Mouse (Mus musculus) heart, postnatal 0 days (tissue): Measurements from ENCODE around the gene Plekhm2. TPM values are rescaled to one million over a fixed set of nuclear protein-coding genes. Genes with fewer than 3 reads are reported as not detected.

Experiments
- ATAC-seq: fragments of 200-750 bp; cut with Nextera tagmentation; 2 replicates; pipeline ENCODE4 v1.8.0; 2017; ENCODE audit warnings: low read depth, moderate number of reproducible peaks, moderate library complexity; ENCODE audit not compliant: insufficient read depth
- DNase-seq: peaks from one replicate; pipeline ENCODE4 v3.0.0-alpha.2; 2016; ENCODE audit warnings: low spot score
- H3K27ac ChIP-seq: fragments of 300-500 bp; sonication (generic); 2 replicates; pipeline ENCODE4 v1.5.1; 2014; ENCODE audit warnings: low read depth, mild to moderate bottlenecking
- H3K27me3 ChIP-seq: fragments of 300-500 bp; sonication (generic); 2 replicates; pipeline ENCODE4 v1.6.1; 2014; ENCODE audit warnings: low read length, mixed read lengths; ENCODE audit not compliant: control insufficient read depth, insufficient read depth
- H3K36me3 ChIP-seq: fragments of 300-500 bp; sonication (generic); replicated peaks from 2 replicates; pipeline ENCODE4 v1.6.1; 2014; ENCODE audit warnings: low read length, mixed read lengths; ENCODE audit not compliant: control insufficient read depth, insufficient read depth
- H3K4me1 ChIP-seq: fragments of 300-500 bp; sonication (generic); 2 replicates; pipeline ENCODE4 v1.6.1; 2014; ENCODE audit warnings: antibody characterized with exemption; ENCODE audit not compliant: control insufficient read depth, insufficient read depth
- H3K4me2 ChIP-seq: fragments of 300-500 bp; sonication (generic); 2 replicates; pipeline ENCODE4 v1.6.1; 2014; ENCODE audit warnings: low read depth, mild to moderate bottlenecking, low read length, moderate library complexity
- H3K4me3 ChIP-seq: fragments of 300-500 bp; sonication (generic); 2 replicates; pipeline ENCODE4 v1.5.1; 2014; ENCODE audit warnings: low read depth, low read length
- H3K9ac ChIP-seq: fragments of 300-500 bp; sonication (generic); replicated peaks from 2 replicates; pipeline ENCODE4 v1.6.1; 2014; ENCODE audit warnings: low read depth, low read length, mixed read lengths
- H3K9me3 ChIP-seq: fragments of 300-500 bp; sonication (generic); replicated peaks from 2 replicates; pipeline ENCODE4 v1.6.1; 2016; ENCODE audit warnings: low read length; ENCODE audit not compliant: control insufficient read depth
- CTCF ChIP-seq: IDR thresholded peaks from 2 replicates; pipeline ENCODE4 v1.5.1; 2016; ENCODE audit warnings: antibody characterized with exemption, control low read depth, low read depth
- EP300 ChIP-seq: IDR thresholded peaks from 2 replicates; pipeline ENCODE4 v1.6.1; 2016; ENCODE audit warnings: antibody characterized with exemption, low read depth
- WGBS: fragments of 180-500 bp; shearing (Covaris S2); extraction: QIAGEN DNeasy Blood & Tissue Kit; methylation state at CpG from one replicate; pipeline ENCODE4 v1.1.7; 2014; 5-methylcytosine and 5-hydroxymethylcytosine counted together
- polyA plus RNA-seq: library from polyadenylated mRNA; unstranded; fragments of >200 nt; fragmentation: Nextera tagmentation; extraction: Ambion mirVana; gene quantifications from 2 replicates; pipeline ENCODE4 v1.2.1, GENCODE M21; 2015
- total RNA-seq: library from RNA; depleted of rRNA; stranded (reverse); fragments of >200 nt; gene quantifications from 2 replicates; pipeline ENCODE4 v1.2.3, GENCODE M21; 2014; ENCODE audit warnings: low replicate concordance

Gene Plekhm2
- total and polyA plus RNA-seq, 2 experiments from 2014 or later = 7.0 to 43.3 TPM

DNA sequence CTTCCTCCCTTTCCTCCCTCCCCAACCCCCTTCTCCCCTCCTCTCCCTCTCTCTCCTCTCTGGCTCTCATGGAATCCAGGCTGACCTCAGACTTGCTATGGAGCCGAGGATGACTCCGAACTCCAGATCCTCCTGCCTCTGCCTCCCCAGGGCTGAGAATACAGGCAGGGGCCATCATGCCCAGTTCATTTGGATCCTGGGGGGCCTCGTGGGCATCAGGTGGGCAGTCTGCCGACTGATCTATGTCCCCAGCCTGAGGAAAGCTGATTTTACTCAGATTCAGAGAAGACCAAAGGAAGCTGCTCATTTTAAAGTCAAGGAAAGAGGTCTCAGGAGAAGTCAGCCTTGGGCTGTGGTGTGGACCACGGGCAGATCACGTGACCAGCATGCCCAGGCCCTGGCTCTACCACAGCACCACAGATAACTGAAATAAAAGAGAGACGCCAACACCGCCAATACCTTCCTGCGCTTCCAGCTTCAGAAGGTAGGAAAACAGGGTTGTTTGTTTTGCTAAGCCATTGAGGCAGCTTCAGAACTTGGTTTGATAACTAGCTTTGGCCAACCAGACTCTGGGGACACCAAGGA, 45.3 kb downstream of the Plekhm2 start:
- 77% methylated on average over 9 of the region's 9 CpGs for WGBS
- TF ChIP-seq EP300 (no peak), CTCF (no peak)
- H3K9me3 ChIP-seq = no peaks in the 10 kb centered on the region
- peaks cover 20% of the 10 kb centered on the region for H3K4me1 ChIP-seq
- H3K27ac ChIP-seq = no peak overlapping the region
- no peak overlapping the region for H3K4me2 ChIP-seq
- no peak overlapping the region for H3K9ac ChIP-seq
- H3K4me3 ChIP-seq = no peak overlapping the region
- ATAC-seq (no peak), DNase-seq (no peak)
- H3K36me3 ChIP-seq = no peaks in the 10 kb centered on the region
- H3K27me3 ChIP-seq = no peaks in the 10 kb centered on the region

DNA sequence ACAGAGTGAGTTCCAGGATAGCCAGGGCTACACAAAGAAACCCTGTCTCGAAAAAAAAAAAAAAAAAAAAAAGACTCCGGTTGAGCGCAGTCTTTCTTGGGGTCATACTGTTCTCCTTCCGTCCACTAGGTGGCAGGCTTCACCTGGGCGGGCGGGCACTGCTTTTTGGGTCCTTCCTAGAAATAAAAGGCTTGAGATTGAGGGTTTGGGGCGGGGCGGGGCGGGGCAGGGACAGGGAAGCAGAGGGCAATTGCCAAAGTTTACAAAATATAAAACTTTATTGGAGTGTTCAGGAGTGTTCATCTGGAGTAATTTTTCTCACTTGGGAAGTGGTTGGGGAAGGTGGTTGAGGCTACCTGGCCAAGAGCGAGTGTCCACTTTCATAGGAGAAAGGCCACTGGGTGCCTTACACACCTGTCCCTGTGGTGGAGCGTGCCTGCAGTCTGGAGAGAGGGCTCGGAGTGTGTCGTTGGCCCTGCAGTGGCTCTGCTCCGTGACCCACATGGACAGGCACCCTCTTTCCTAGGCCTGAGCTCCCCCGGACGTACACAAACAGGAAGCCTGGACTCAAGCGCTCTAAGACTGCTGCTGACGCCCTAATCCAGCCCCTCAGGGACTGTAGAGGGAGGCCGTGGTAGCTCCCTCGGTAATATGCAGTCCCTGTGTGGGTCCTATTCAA, 46.0 kb downstream of the Plekhm2 start, which contains the start of gene Tmem82:
Tmem82 (minus strand) TSS at position 69 of the 679 bp plus-strand sequence.
- H3K27ac ChIP-seq = peak within 1 kb of the TSS; percentile 54
- peak within 1 kb of the TSS; percentile 39; the same call in 1 of the 2 replicates for H3K9ac ChIP-seq
- peaks cover 20% of the 10 kb centered on the region for H3K4me1 ChIP-seq
- no peaks in the 10 kb centered on the region for H3K9me3 ChIP-seq
- H3K36me3 ChIP-seq = no peaks in the 10 kb centered on the region
- WGBS = 22% methylated on average over 20 of the region's 20 CpGs
- H3K27me3 ChIP-seq = no peaks in the 10 kb centered on the region
- ATAC-seq (peak; percentile 11), DNase-seq (peak; percentile 54)
- H3K4me2 ChIP-seq = peak within 1 kb of the TSS; percentile 62
- peak within 1 kb of the TSS; percentile 35 for H3K4me3 ChIP-seq
- TF ChIP-seq CTCF (peak; percentile 79), EP300 (no peak)

DNA sequence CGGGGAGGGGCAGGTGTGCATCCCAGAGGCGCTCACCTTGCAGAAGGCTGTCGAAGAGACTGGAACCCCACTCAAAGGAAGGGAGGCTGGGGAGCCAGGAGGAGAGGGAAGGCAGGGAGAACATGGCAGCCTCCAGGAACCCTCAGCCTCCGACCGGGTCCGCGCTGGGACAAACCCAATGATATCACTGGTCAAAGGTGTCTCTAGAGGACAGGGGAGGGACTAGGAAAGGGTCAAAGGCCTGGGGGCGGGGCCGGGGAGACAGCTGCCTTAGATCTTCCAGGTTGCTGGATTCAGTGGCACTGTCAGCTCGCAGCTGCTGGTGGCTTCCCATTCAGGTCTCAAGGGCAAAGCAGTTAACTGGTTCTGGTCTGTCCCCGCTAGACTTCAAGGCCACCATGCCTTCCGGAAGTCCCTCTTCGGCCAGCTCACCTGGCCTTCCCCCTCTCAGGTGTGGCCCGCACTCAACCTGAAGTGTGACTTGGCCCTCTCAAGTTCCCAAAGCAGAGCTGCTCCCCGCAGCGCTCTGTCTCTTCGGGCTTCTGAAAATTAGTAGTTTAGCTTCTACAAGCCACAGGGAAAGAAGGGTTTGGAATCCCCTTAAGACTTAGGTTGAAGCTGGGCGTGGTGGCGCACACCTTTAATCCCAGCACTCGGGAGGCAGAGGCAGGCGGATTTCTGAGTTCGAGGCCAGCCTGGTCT, 46.7 kb downstream of the Plekhm2 start:
- H3K4me1 ChIP-seq = peaks cover 13% of the 10 kb centered on the region
- no peak for TF ChIP-seq CTCF
- TF ChIP-seq EP300 = no peak
- peak; percentile 3; the same call in 1 of the 2 replicates for ATAC-seq
- no peaks in the 10 kb centered on the region for H3K36me3 ChIP-seq
- peak overlapping the region; percentile 26; the same call in 1 of the 2 replicates for H3K27ac ChIP-seq
- no peaks in the 10 kb centered on the region for H3K9me3 ChIP-seq
- H3K4me2 ChIP-seq = peak overlapping the region; percentile 62
- H3K27me3 ChIP-seq = no peaks in the 10 kb centered on the region
- peak overlapping the region; percentile 39; the same call in 1 of the 2 replicates for H3K9ac ChIP-seq
- no peak for DNase-seq
- 13% methylated on average over 21 of the region's 22 CpGs for WGBS
- H3K4me3 ChIP-seq = peak overlapping the region; percentile 35

DNA sequence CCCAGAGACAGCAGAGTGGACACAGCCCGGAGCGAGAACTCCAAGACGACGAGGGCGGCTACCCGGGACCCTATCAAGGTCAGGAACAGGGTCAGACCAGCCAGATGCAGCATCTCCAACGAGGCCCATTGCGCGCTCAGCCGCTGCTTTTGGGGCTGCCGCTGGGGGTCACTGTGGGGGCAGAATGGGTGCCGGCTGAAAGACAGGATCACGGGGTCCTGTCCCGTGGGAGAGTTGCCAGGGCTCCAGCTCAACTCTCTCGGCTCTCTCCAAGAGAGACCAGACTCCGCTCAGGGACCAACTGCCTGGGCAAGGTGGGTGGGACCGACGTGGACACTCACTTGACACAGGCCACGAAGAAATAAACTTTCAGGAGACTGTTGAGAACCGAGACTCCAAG, 47.4 kb downstream of the Plekhm2 start:
- 6% methylated on average over 20 of the region's 20 CpGs for WGBS
- Histone ChIP-seq H3K27ac (peak overlapping the region; percentile 26; the same call in 1 of the 2 replicates), H3K36me3 (no peaks in the 10 kb centered on the region)

DNA sequence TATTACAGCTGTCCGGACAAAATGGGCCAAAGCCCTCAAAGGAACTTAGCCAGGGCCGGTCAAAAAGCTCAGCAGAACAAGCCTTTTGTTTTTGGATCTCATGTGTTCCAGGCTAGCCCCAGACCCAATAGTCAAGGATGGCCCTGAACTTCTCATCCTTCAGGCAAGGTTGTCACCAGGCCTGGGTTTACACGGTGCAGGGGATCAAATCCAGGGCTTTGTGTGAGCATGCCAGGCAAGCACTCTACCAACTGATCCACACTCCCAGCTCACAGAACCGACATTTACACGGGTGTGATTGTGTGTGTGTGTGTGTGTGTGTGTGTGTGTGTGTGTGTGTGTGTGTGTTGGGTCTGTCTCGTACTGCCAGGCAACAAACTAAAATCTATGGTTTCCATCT, 47.9 kb downstream of the Plekhm2 start:
- TF ChIP-seq CTCF (no peak), EP300 (no peak)
- H3K9me3 ChIP-seq = no peaks in the 10 kb centered on the region
- no peaks in the 10 kb centered on the region for H3K27me3 ChIP-seq
- DNase-seq = no peak
- ATAC-seq = no peak
- no peak overlapping the region for H3K4me2 ChIP-seq
- no peak overlapping the region for H3K9ac ChIP-seq
- no peak overlapping the region for H3K4me3 ChIP-seq
- no peaks in the 10 kb centered on the region for H3K36me3 ChIP-seq
- no peak overlapping the region for H3K27ac ChIP-seq
- peaks cover 13% of the 10 kb centered on the region for H3K4me1 ChIP-seq
- 70% methylated on average over 6 of the region's 6 CpGs for WGBS

More for the DNA sequence above, 47.4 kb downstream of the Plekhm2 start:
- H3K4me2 ChIP-seq = peak overlapping the region; percentile 62
- peak overlapping the region; percentile 39; the same call in 1 of the 2 replicates for H3K9ac ChIP-seq
- peak; percentile 68 for DNase-seq
- peak; percentile 65 for ATAC-seq
- H3K4me1 ChIP-seq = peaks cover 13% of the 10 kb centered on the region
- peak overlapping the region; percentile 35 for H3K4me3 ChIP-seq
- TF ChIP-seq CTCF = peak; percentile 68
- 0 out of 2 replicates have a peak, but pooled peaks have one; percentile 35 for TF ChIP-seq EP300
- no peaks in the 10 kb centered on the region for H3K27me3 ChIP-seq
- no peaks in the 10 kb centered on the region for H3K9me3 ChIP-seq
